In the genomic region with DNA sequence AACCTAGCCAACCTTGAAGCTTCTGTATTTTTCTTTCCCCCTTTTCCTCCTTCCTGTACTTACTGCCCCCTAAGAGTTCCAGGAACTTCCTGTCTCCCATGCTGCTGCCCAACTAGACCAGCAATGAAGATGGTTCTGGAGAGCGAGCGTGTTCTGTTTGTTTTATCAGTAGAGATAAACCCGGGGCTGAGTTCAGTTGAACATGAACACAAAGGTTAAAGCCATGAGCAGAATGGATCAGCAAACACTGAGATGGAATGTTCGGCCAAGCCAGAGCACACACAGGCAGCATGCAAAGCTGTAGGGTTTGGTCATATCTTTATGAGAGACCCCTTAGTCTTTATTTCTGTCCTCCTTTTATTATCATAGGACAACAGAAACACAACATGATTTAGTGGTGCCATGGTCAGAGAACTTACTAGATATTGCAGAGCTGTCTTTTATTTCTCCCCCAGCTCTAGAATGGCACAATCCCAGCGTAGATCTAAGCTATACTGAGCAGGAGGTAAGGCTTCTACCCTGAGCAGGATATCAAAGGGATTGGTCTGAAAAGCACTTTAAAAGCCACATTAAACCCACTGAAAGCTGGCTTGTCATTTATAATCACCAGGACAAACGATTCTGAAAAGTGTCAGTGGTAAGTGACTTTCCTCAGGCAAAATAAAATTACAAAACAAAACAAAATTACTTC, we compare ENCODE assay signal across 20 mouse cellular contexts.
DNase-seq lines count a peak whose midpoint lies in the region; ATAC-seq and TF ChIP-seq lines count a peak whose summit lies in the region.
"Had no signal": no experiment of that assay in that cellular context is flagged by ENCODE, and none has a peak within 500 bp of the region (broad histone marks: within the 10 kb centered on the region; RNA-seq: fewer than 3 reads in every experiment).

No protein-coding gene starts in this region.

- no peak overlapping the region for H3K9ac ChIP-seq in kidney, embryonic 14.5 days (ENCODE audit: low read depth, low read length)
- no peak overlapping the region for H3K9ac ChIP-seq in lung, embryonic 15.5 days
- H3K9ac ChIP-seq in intestine, postnatal 0 days (ENCODE audit: low read depth, low read length) = no peak overlapping the region
- H3K9ac ChIP-seq in liver, postnatal 0 days (replicated peaks) = no peak overlapping the region
- H3K9ac ChIP-seq: forebrain, embryonic 12.5 days; hindbrain, embryonic 12.5 days; limb, embryonic 13.5 days; lung, embryonic 14.5 days; neural tube, embryonic 13.5 days had no signal

- WGBS in kidney, embryonic 14.5 days = 36% methylated on average over 6 of the region's 6 CpGs
- WGBS in lung, embryonic 15.5 days = 26% methylated on average over 6 of the region's 6 CpGs
- WGBS in intestine, postnatal 0 days = 25% methylated on average over 6 of the region's 6 CpGs
- WGBS in liver, postnatal 0 days (ENCODE audit: insufficient replicate concordance) = 32% methylated on average over 6 of the region's 6 CpGs

- H3K9me3 ChIP-seq in kidney, embryonic 14.5 days (ENCODE audit: control insufficient read depth, low read length) = no peaks in the 10 kb centered on the region
- no peaks in the 10 kb centered on the region for H3K9me3 ChIP-seq in lung, embryonic 15.5 days
- H3K9me3 ChIP-seq in intestine, postnatal 0 days (ENCODE audit: control insufficient read depth) = no peaks in the 10 kb centered on the region
- H3K9me3 ChIP-seq in liver, postnatal 0 days (ENCODE audit: low read length) = no peaks in the 10 kb centered on the region
- H3K9me3 ChIP-seq: forebrain, embryonic 12.5 days; hindbrain, embryonic 12.5 days; limb, embryonic 13.5 days; midbrain, embryonic 10.5 days; neural tube, embryonic 13.5 days had no signal

- TF ChIP-seq EP300 in liver, postnatal 0 days (IDR thresholded peaks at IDR 0.05; ENCODE audit: low read depth) = no peak

- no peak overlapping the region for H3K4me2 ChIP-seq in kidney, embryonic 14.5 days (replicated peaks; ENCODE audit: low read depth, low read length)
- no peak overlapping the region for H3K4me2 ChIP-seq in lung, embryonic 15.5 days
- H3K4me2 ChIP-seq in intestine, postnatal 0 days (replicated peaks; ENCODE audit: low read depth) = 0 out of 2 replicates have a peak overlapping the region, but pooled peaks have one; percentile 6
- no peak overlapping the region for H3K4me2 ChIP-seq in liver, postnatal 0 days (ENCODE audit: low read depth, low read length)
- H3K4me2 ChIP-seq: forebrain, embryonic 12.5 days; hindbrain, embryonic 12.5 days; limb, embryonic 13.5 days; lung, embryonic 14.5 days; neural tube, embryonic 13.5 days had no signal

- peak overlapping the region; percentile 39 for H3K27ac ChIP-seq in kidney, embryonic 14.5 days (ENCODE audit: low read depth, low read length)
- peak overlapping the region; percentile 31; the same call in 1 of the 2 replicates for H3K27ac ChIP-seq in lung, embryonic 15.5 days
- H3K27ac ChIP-seq in intestine, postnatal 0 days (ENCODE audit: low read depth, low read length) = no peak overlapping the region
- H3K27ac ChIP-seq in liver, postnatal 0 days (ENCODE audit: low read depth) = peak overlapping the region; percentile 34; the same call in 1 of the 2 replicates
- H3K27ac ChIP-seq: forebrain, embryonic 12.5 days; heart, adult 2 months; hindbrain, embryonic 12.5 days; limb, embryonic 13.5 days; macrophage; midbrain, embryonic 10.5 days; neural tube, embryonic 13.5 days had no signal

- peaks cover 9% of the 10 kb centered on the region; the same call in 1 of the 2 replicates for H3K4me1 ChIP-seq in kidney, embryonic 14.5 days (ENCODE audit: control insufficient read depth, insufficient read depth, low read length)
- H3K4me1 ChIP-seq in lung, embryonic 15.5 days = peaks cover 15% of the 10 kb centered on the region
- no peaks in the 10 kb centered on the region for H3K4me1 ChIP-seq in intestine, postnatal 0 days (replicated peaks; ENCODE audit: control insufficient read depth, insufficient read depth, low read length)
- H3K4me1 ChIP-seq in liver, postnatal 0 days (ENCODE audit: insufficient read depth) = peaks cover 14% of the 10 kb centered on the region

- no peaks in the 10 kb centered on the region for H3K36me3 ChIP-seq in kidney, embryonic 14.5 days (ENCODE audit: control insufficient read depth, insufficient read depth, low read length)
- no peaks in the 10 kb centered on the region for H3K36me3 ChIP-seq in lung, embryonic 15.5 days
- H3K36me3 ChIP-seq in intestine, postnatal 0 days (ENCODE audit: control insufficient read depth, insufficient read depth) = no peaks in the 10 kb centered on the region
- H3K36me3 ChIP-seq in liver, postnatal 0 days (replicated peaks; ENCODE audit: insufficient read depth, low read length) = no peaks in the 10 kb centered on the region
- H3K36me3 ChIP-seq: forebrain, embryonic 12.5 days; hindbrain, embryonic 12.5 days; limb, embryonic 13.5 days; midbrain, embryonic 10.5 days; neural tube, embryonic 13.5 days had no signal

- H3K27me3 ChIP-seq in kidney, embryonic 14.5 days (ENCODE audit: control insufficient read depth, insufficient read depth, low read length) = no peaks in the 10 kb centered on the region
- no peaks in the 10 kb centered on the region for H3K27me3 ChIP-seq in lung, embryonic 15.5 days
- no peaks in the 10 kb centered on the region for H3K27me3 ChIP-seq in intestine, postnatal 0 days (replicated peaks; ENCODE audit: control insufficient read depth, insufficient read depth, low read length)
- no peaks in the 10 kb centered on the region for H3K27me3 ChIP-seq in liver, postnatal 0 days (ENCODE audit: insufficient read depth, low read length)
- H3K27me3 ChIP-seq: forebrain, embryonic 12.5 days; hindbrain, embryonic 12.5 days; limb, embryonic 13.5 days; neural tube, embryonic 13.5 days had no signal

- ATAC-seq in kidney, embryonic 14.5 days (ENCODE audit: low FRiP score, low TSS enrichment) = no peak
- no peak for ATAC-seq in lung, embryonic 15.5 days (ENCODE audit: borderline replicate concordance, extremely low read depth, low FRiP score, low TSS enrichment)
- ATAC-seq in intestine, postnatal 0 days = 0 out of 2 replicates have a peak, but pooled peaks have one; percentile 49
- ATAC-seq in liver, postnatal 0 days = peak; percentile 71

- H3K4me3 ChIP-seq in kidney, embryonic 14.5 days (ENCODE audit: low read length) = no peak overlapping the region
- H3K4me3 ChIP-seq in lung, embryonic 15.5 days = no peak overlapping the region
- H3K4me3 ChIP-seq in intestine, postnatal 0 days (ENCODE audit: low read depth, low read length) = no peak overlapping the region
- no peak overlapping the region for H3K4me3 ChIP-seq in liver, postnatal 0 days (ENCODE audit: low read depth, low read length)
- H3K4me3 ChIP-seq: forebrain, embryonic 12.5 days; heart, adult 2 months; hindbrain, embryonic 12.5 days; limb, embryonic 13.5 days; midbrain, embryonic 10.5 days; neural tube, embryonic 13.5 days had no signal

- DNase-seq in kidney, adult 11 months = no peak
- no peak for DNase-seq in lung, postnatal 36 days
- no peak for DNase-seq in liver, postnatal 0 days
- no peak for DNase-seq in ovary, adult 18-20 months (ENCODE audit: low spot score)
- DNase-seq: adrenal gland, adult 2 months; cerebellum, adult 9-10 months; gastrocnemius, postnatal 14 days; heart, adult 2 months; heart, postnatal 14 days; lung, embryonic 14.5 days; thymus, postnatal 36 days had no signal

- TF ChIP-seq CTCF in intestine, postnatal 0 days (IDR thresholded peaks at IDR 0.05; ENCODE audit: low read depth) = no peak
- no peak for TF ChIP-seq CTCF in liver, postnatal 0 days (IDR thresholded peaks at IDR 0.05; ENCODE audit: low read depth)

Comparison
In these comparisons a context has a peak if more than half of its experiments do, and no peak if none do; other contexts are left out.
1. ATAC-seq: peak in intestine, postnatal 0 days (single experiment) and liver, postnatal 0 days (single experiment); none in kidney, embryonic 14.5 days (single experiment) and lung, embryonic 15.5 days (single experiment).